Mouse (Mus musculus) intestine, postnatal 0 days (tissue): ENCODE measurements around the gene Igsf21. TPM values are rescaled to one million over a fixed set of nuclear protein-coding genes. Genes with fewer than 3 reads are reported as not detected.
A peak's percentile ranks its signal among the peaks of the same experiment; 100 is the strongest.

Source experiments
- ATAC-seq: fragments of 200-750 bp; cut with Nextera tagmentation; 2 replicates; pipeline ENCODE4 v1.8.0; 2017; ENCODE audit warnings: mild to moderate bottlenecking, moderate TSS enrichment, moderate library complexity
- H3K27ac ChIP-seq: fragments of 300-500 bp; sonication (generic); 2 replicates; pipeline ENCODE4 v1.5.1; 2014; ENCODE audit warnings: mild to moderate bottlenecking, low read depth, low read length, moderate library complexity
- H3K27me3 ChIP-seq: fragments of 300-500 bp; sonication (generic); replicated peaks from 2 replicates; pipeline ENCODE4 v1.6.1; 2014; ENCODE audit warnings: low read length, mixed read lengths; ENCODE audit not compliant: control insufficient read depth, insufficient read depth
- H3K36me3 ChIP-seq: fragments of 300-500 bp; sonication (generic); 2 replicates; pipeline ENCODE4 v1.6.1; 2014; ENCODE audit warnings: mild to moderate bottlenecking, moderate library complexity; ENCODE audit not compliant: control insufficient read depth, insufficient read depth
- H3K4me1 ChIP-seq: fragments of 300-500 bp; sonication (generic); replicated peaks from 2 replicates; pipeline ENCODE4 v1.6.1; 2014; ENCODE audit warnings: antibody characterized with exemption, low read length, mixed read lengths; ENCODE audit not compliant: control insufficient read depth, insufficient read depth
- H3K4me2 ChIP-seq: fragments of 300-500 bp; sonication (generic); replicated peaks from 2 replicates; pipeline ENCODE4 v1.6.1; 2014; ENCODE audit warnings: low read depth, mild to moderate bottlenecking, moderate library complexity
- H3K4me3 ChIP-seq: fragments of 300-500 bp; sonication (generic); 2 replicates; pipeline ENCODE4 v1.5.1; 2014; ENCODE audit warnings: low read depth, low read length
- H3K9ac ChIP-seq: fragments of 300-500 bp; sonication (generic); 2 replicates; pipeline ENCODE4 v1.6.1; 2014; ENCODE audit warnings: mild to moderate bottlenecking, low read depth, low read length
- H3K9me3 ChIP-seq: fragments of 300-500 bp; sonication (generic); 2 replicates; pipeline ENCODE4 v1.6.1; 2016; ENCODE audit warnings: mixed run types; ENCODE audit not compliant: control insufficient read depth
- CTCF ChIP-seq: sonication (generic); IDR thresholded peaks from 2 replicates; pipeline ENCODE4 v1.5.1; 2016; ENCODE audit warnings: low read depth, mild to moderate bottlenecking, control low read depth, antibody characterized with exemption, moderate library complexity
- WGBS: fragments of 180-500 bp; shearing (Covaris S2); extraction: QIAGEN DNeasy Blood & Tissue Kit; methylation state at CpG from one replicate; pipeline ENCODE4 v1.1.7; 2014; 5-methylcytosine and 5-hydroxymethylcytosine counted together
- polyA plus RNA-seq: library from polyadenylated mRNA; unstranded; fragments of >200 nt; fragmentation: Nextera tagmentation; extraction: Ambion mirVana; gene quantifications from 2 replicates; pipeline ENCODE4 v1.2.1, GENCODE M21; 2015

The Igsf21 gene
- polyA plus RNA-seq, 1 experiment from 2014 or later, result 0.93 TPM

DNA sequence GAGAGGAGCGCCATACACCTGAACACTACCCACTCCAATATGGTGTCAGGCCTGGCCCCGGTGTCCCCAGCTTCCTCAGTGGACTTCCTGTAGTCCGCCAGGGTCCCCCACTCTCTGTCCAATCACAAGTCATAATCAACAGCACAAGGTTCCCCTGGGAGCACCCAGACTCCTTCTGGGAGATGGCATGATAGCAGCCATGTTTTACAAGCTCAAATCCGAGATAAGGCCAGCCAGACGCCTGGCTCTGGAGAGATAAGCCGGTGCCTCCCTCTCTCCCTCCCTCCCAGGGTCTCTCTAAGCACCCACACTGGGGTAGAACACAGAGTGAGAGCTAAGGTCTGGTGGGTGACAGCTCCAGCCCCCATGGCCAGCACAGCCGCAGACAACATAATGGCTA lies 58.0 kb downstream of the Igsf21 start:
- Histone ChIP-seq H3K36me3 (no peaks in the 10 kb centered on the region), H3K27me3 (no peaks in the 10 kb centered on the region), H3K4me3 (no peak overlapping the region), H3K4me1 (no peaks in the 10 kb centered on the region), H3K27ac (no peak overlapping the region), H3K9ac (no peak overlapping the region), H3K9me3 (no peaks in the 10 kb centered on the region), H3K4me2 (no peak overlapping the region)
- 47% methylated on average over 7 of the region's 7 CpGs for WGBS
- no peak for TF ChIP-seq CTCF
- ATAC-seq, result no peak

DNA sequence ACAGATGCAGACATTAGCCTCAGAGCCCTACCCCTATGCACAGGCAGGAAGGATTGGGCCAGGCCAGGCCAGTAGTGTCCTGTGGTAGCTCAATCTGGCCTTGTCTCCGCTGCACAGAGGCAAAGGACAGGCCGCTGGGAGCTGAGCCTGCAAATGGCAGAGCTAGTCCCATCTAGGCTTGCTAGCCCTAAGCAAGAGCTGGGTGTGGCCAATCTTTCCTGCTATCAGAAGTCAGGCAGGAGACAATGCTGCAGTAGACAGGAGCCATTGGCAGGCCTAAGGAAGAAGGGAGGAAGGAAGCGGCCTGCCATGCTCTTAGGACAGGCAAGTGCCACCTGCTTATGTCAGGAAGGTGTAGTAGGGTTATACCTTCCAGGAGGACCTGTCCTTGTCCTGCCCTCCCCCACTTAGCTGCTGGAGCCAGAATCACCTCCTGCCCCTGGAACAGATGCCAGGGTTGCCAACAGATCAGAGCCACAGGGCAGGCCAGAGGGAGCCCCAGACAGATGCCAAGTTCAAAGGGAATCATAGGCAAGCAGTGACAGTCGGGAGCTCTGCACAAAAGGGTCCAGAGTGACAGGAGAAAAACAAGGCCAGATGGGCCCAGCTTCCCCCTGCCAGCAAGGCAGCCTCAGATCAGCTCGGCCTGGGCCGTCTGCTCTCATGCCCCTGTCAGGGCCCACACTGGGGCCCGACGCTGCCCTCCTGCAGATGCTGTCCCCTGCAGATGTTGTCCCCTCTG lies 59.0 kb downstream of the Igsf21 start:
- Histone ChIP-seq H3K4me2 (no peak overlapping the region), H3K27me3 (no peaks in the 10 kb centered on the region), H3K4me3 (no peak overlapping the region), H3K36me3 (no peaks in the 10 kb centered on the region), H3K4me1 (no peaks in the 10 kb centered on the region), H3K27ac (no peak overlapping the region), H3K9ac (no peak overlapping the region), H3K9me3 (no peaks in the 10 kb centered on the region)
- no peak for TF ChIP-seq CTCF
- no peak for ATAC-seq
- WGBS, result 85% methylated on average over 8 of the region's 8 CpGs

DNA sequence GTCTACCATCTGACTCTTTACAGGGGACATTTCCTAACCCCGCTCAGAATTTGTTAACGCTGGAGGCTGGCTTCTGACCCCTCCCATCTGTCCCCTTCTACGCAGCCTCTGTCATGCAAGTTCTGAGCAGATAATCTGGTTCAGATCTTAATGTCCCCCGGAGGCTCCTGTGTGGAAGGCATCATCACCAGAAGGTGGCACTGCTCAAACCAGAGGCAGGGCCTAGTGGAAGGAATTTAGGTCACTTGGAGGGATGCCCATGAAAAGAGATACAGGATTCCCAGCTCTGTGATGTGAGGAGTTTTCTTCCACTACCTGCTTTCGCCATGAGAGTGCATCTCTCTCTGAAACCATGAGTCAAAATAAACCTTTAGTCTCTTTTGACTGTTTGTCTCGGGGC lies 67.0 kb downstream of the Igsf21 start:
- WGBS, result 75% methylated on average over 6 of the region's 6 CpGs
- H3K9me3 ChIP-seq, result no peaks in the 10 kb centered on the region

GRCm38 (mm10) chr4:140177055-140177454 lies 69.5 kb downstream of the Igsf21 start:
- WGBS, result 81% methylated on average over 6 of the region's 6 CpGs
- Histone ChIP-seq H3K4me3 (no peak overlapping the region), H3K9me3 (no peaks in the 10 kb centered on the region), H3K36me3 (no peaks in the 10 kb centered on the region), H3K27ac (no peak overlapping the region), H3K27me3 (no peaks in the 10 kb centered on the region), H3K4me2 (no peak overlapping the region), H3K9ac (no peak overlapping the region), H3K4me1 (no peaks in the 10 kb centered on the region)
- peak; percentile 32 for ATAC-seq
- no peak for TF ChIP-seq CTCF

More for the DNA sequence above, 67.0 kb downstream of the Igsf21 start:
- Histone ChIP-seq H3K4me3 (no peak overlapping the region), H3K4me2 (no peak overlapping the region), H3K27me3 (no peaks in the 10 kb centered on the region), H3K9ac (no peak overlapping the region), H3K36me3 (no peaks in the 10 kb centered on the region), H3K4me1 (no peaks in the 10 kb centered on the region), H3K27ac (no peak overlapping the region)
- ATAC-seq, result no peak
- TF ChIP-seq CTCF, result peak; percentile 46

DNA sequence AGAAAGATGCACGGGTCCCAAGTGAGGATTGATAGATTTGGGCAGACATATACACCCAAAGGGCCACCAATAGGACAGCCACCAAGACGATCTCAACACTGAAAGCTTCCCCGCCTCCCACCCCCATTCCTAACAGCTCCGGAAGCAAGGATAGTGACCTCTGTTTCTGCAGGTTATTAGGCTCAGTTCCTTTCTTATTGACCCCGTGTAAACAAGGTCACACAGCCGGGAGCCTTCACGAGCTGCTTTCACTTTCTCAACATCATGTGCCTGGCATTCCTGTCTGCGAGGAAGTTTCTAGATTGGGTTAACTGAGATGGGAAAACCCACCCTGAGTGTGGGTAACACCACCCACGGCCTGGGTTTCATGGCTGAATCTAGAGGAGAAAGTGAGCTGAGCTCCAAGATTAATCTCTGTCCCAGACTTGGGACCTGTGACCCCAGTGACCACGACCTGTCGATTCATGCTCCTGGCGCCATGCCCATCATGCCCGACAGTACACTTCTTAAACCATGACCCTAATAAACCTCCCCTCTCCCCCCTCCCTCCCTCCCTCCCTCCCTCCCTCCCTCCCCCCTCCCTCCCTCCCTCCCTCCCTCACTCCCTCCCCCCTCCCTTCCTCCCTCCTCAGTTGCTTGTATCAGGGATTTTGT lies 72.7 kb downstream of the Igsf21 start:
- Histone ChIP-seq H3K4me2 (peak overlapping the region; percentile 38), H3K9me3 (no peaks in the 10 kb centered on the region), H3K36me3 (no peaks in the 10 kb centered on the region), H3K4me3 (no peak overlapping the region), H3K27me3 (no peaks in the 10 kb centered on the region), H3K9ac (no peak overlapping the region), H3K27ac (no peak overlapping the region), H3K4me1 (no peaks in the 10 kb centered on the region)
- WGBS, result 24% methylated on average over 13 of the region's 13 CpGs
- no peak for ATAC-seq
- TF ChIP-seq CTCF, result no peak

- H3K27ac ChIP-seq, result no peak overlapping the region
- no peak for TF ChIP-seq CTCF
- WGBS, result 33% methylated on average over 12 of the region's 12 CpGs
- H3K27me3 ChIP-seq, result no peaks in the 10 kb centered on the region
- peak; percentile 32; the same call in 1 of the 2 replicates for ATAC-seq
- no peaks in the 10 kb centered on the region for H3K36me3 ChIP-seq
- no peaks in the 10 kb centered on the region for H3K4me1 ChIP-seq
- no peaks in the 10 kb centered on the region for H3K9me3 ChIP-seq
- no peak overlapping the region for H3K4me2 ChIP-seq
- H3K4me3 ChIP-seq, result no peak overlapping the region
- no peak overlapping the region for H3K9ac ChIP-seq
Measured at GRCm38 (mm10) chr4:140173084-140173483, 73.5 kb downstream of the Igsf21 start.
